Mouse (Mus musculus) neural tube, embryonic 14.5 days (tissue): ENCODE data around the gene Sh3bp1. TPM values are rescaled to one million over a fixed set of nuclear protein-coding genes. Genes with fewer than 3 reads are reported as not detected.

ENCODE experiments used
- ATAC-seq: fragments of 200-750 bp; cut with Nextera tagmentation; 2 replicates; pipeline ENCODE4 v1.8.0; 2017; ENCODE audit warnings: low read depth, mild to moderate bottlenecking, moderate TSS enrichment, moderate library complexity
- H3K27ac ChIP-seq: fragments of 300-500 bp; sonication (generic); 2 replicates; pipeline ENCODE4 v1.5.1; 2014; ENCODE audit warnings: low read depth, mild to moderate bottlenecking, control low read depth, low read length, moderate library complexity, mixed read lengths
- H3K27me3 ChIP-seq: fragments of 300-500 bp; sonication (generic); 2 replicates; pipeline ENCODE4 v1.6.1; 2014; ENCODE audit warnings: low read length; ENCODE audit not compliant: control insufficient read depth, insufficient read depth
- H3K36me3 ChIP-seq: fragments of 300-500 bp; sonication (generic); 2 replicates; pipeline ENCODE4 v1.6.1; 2014; ENCODE audit warnings: low read length, mixed read lengths; ENCODE audit not compliant: control insufficient read depth, insufficient read depth
- H3K4me1 ChIP-seq: fragments of 300-500 bp; sonication (generic); 2 replicates; pipeline ENCODE4 v1.6.1; 2014; ENCODE audit warnings: low read length; ENCODE audit not compliant: control insufficient read depth, insufficient read depth
- H3K4me2 ChIP-seq: fragments of 300-500 bp; sonication (generic); 2 replicates; pipeline ENCODE4 v1.6.1; 2014; ENCODE audit warnings: mild to moderate bottlenecking, low read depth, low read length, control low read depth
- H3K4me3 ChIP-seq: fragments of 300-500 bp; sonication (generic); 2 replicates; pipeline ENCODE4 v1.5.1; 2014; ENCODE audit warnings: low read depth, low read length, control low read depth, mixed read lengths
- H3K9ac ChIP-seq: fragments of 300-500 bp; sonication (generic); replicated peaks from 2 replicates; pipeline ENCODE4 v1.6.1; 2014; ENCODE audit warnings: low read depth, mild to moderate bottlenecking, control low read depth, low read length, mixed read lengths
- H3K9me3 ChIP-seq: fragments of 300-500 bp; sonication (generic); 2 replicates; pipeline ENCODE4 v1.6.1; 2016; ENCODE audit warnings: low read length; ENCODE audit not compliant: control insufficient read depth
- WGBS: fragments of 180-500 bp; shearing (Covaris S2); extraction: QIAGEN DNeasy Blood & Tissue Kit; methylation state at CpG from one replicate; pipeline ENCODE4 v1.1.7; 2014; 5-methylcytosine and 5-hydroxymethylcytosine counted together
- microRNA-seq: library from miRNA; unstranded; fragments of <30 nt; microRNA quantifications from one replicate; pipeline ENCODE4, GENCODE M21; 2016
- polyA plus RNA-seq: library from polyadenylated mRNA; unstranded; fragments of >200 nt; fragmentation: Nextera tagmentation; extraction: Ambion mirVana; gene quantifications from 2 replicates; pipeline ENCODE4 v1.2.1, GENCODE M21; 2014

Sh3bp1 gene
- polyA plus RNA-seq, 1 experiment from 2014 or later: 3.4 TPM

DNA sequence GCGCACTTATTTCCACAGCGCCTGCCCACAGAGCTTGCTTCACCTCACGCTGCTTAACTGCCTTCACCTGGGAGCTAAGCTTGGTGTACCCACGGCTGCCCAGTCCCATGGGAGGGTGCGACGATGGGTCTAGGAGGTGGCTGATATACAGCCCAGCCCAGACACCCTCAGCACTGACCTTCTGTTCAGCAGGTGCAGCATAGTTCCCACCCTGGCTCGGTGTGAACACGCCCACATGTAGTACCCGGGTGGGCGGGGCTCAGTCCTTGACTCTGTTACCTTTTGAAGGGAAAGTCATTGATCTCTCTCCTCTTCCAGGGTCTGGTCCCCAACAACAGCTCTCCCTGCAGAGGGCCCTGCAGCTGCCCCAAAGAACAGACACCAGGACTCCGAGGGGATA lies 60.0 kb downstream of the Sh3bp1 start:
- Histone ChIP-seq H3K4me3 (no peak overlapping the region), H3K27ac (no peak overlapping the region), H3K36me3 (peaks cover 21% of the 10 kb centered on the region), H3K9me3 (no peaks in the 10 kb centered on the region), H3K4me2 (no peak overlapping the region), H3K4me1 (no peaks in the 10 kb centered on the region), H3K9ac (no peak overlapping the region), H3K27me3 (no peaks in the 10 kb centered on the region)
- WGBS: 90% methylated on average over 11 of the region's 11 CpGs
- ATAC-seq: no peak

- no peaks in the 10 kb centered on the region for H3K27me3 ChIP-seq
- H3K4me2 ChIP-seq: no peak overlapping the region
- H3K4me1 ChIP-seq: no peaks in the 10 kb centered on the region
- H3K4me3 ChIP-seq: no peak overlapping the region
- H3K36me3 ChIP-seq: peaks cover 21% of the 10 kb centered on the region
- H3K9ac ChIP-seq: no peak overlapping the region
- WGBS: 82% methylated on average over 4 of the region's 4 CpGs
- ATAC-seq: no peak
- H3K27ac ChIP-seq: no peak overlapping the region
- no peaks in the 10 kb centered on the region for H3K9me3 ChIP-seq
Measured at GRCm38 (mm10) chr15:78960088-78960487, 60.5 kb downstream of the Sh3bp1 start.

Small RNAs within 50 kb of the gene (microRNA-seq; reads per million reads assigned to microRNA genes)
- not detected for gene Mir6955

Other genes with a start within 250 kb of the Sh3bp1 start
- gene Elfn2, start 181.0 kb upstream of the Sh3bp1 start, polyA plus RNA-seq: 4.1 and 6.8 TPM in 2 replicates
- gene Mfng, start 126.3 kb upstream of the Sh3bp1 start, polyA plus RNA-seq: 6.9 and 10.2 TPM in 2 replicates
- gene Card10, start 96.7 kb upstream of the Sh3bp1 start, polyA plus RNA-seq: 1.8 and 2.2 TPM in 2 replicates
- gene Cdc42ep1, start 57.1 kb upstream of the Sh3bp1 start, polyA plus RNA-seq: 4.6 and 7.7 TPM in 2 replicates
- not detected in 2 replicates for gene Lgals2, start 44.2 kb upstream of the Sh3bp1 start, polyA plus RNA-seq
- gene Gga1, start 22.6 kb upstream of the Sh3bp1 start, polyA plus RNA-seq: 31.7 and 37.1 TPM in 2 replicates
- gene Gm49510, start 101 bp upstream of the Sh3bp1 start, polyA plus RNA-seq: 0.21 TPM in 1 of 2 replicates, not detected in the other
- gene Pdxp, start 14.2 kb downstream of the Sh3bp1 start, polyA plus RNA-seq: 74.9 and 84.7 TPM in 2 replicates
- gene Lgals1, start 27.0 kb downstream of the Sh3bp1 start, polyA plus RNA-seq: 50.7 and 166 TPM in 2 replicates
- 58.4 and 66.0 TPM in 2 replicates for gene Nol12, start 35.2 kb downstream of the Sh3bp1 start, polyA plus RNA-seq
- gene Triobp, start 48.0 kb downstream of the Sh3bp1 start, polyA plus RNA-seq: 33.9 and 35.4 TPM in 2 replicates
- gene H1f0, start 128.7 kb downstream of the Sh3bp1 start, polyA plus RNA-seq: 45.6 and 126 TPM in 2 replicates
- not detected in 2 replicates for gene Galr3, start 142.1 kb downstream of the Sh3bp1 start, polyA plus RNA-seq
- gene Ankrd54, start 163.1 kb downstream of the Sh3bp1 start, polyA plus RNA-seq: 45.9 and 46.2 TPM in 2 replicates
- 169 and 183 TPM in 2 replicates for gene Eif3l, start 175.4 kb downstream of the Sh3bp1 start, polyA plus RNA-seq
- 12.6 and 13.1 TPM in 2 replicates for gene Micall1, start 209.1 kb downstream of the Sh3bp1 start, polyA plus RNA-seq
- gene Polr2f, start 241.2 kb downstream of the Sh3bp1 start, polyA plus RNA-seq: 276 and 304 TPM in 2 replicates
- gene 1700088E04Rik, start 241.5 kb downstream of the Sh3bp1 start, polyA plus RNA-seq: 13.3 and 18.0 TPM in 2 replicates